ENCODE assay signal across 13 mouse cellular contexts in genomic region chr9:71756916-71757315, GRCm38 (mm10). TPM values are rescaled to one million over a fixed set of nuclear protein-coding genes. Genes with fewer than 3 reads are reported as not detected.
DNase-seq lines count a peak whose midpoint lies in the region; ATAC-seq and TF ChIP-seq lines count a peak whose summit lies in the region.
"Had no signal": no experiment of that assay in that cellular context is flagged by ENCODE, and none has a peak within 500 bp of the region (broad histone marks: within the 10 kb centered on the region; RNA-seq: fewer than 3 reads in every experiment).

No protein-coding gene starts in this region.

- intact Hi-C loops in gastrocnemius, adult 2 months (cut with DNase I) = no loop called here

- peaks cover 16% of the 10 kb centered on the region for H3K27me3 ChIP-seq in hindbrain, embryonic 14.5 days (ENCODE audit: control insufficient read depth, insufficient read depth, low read length)
- H3K27me3 ChIP-seq: intestine, embryonic 15.5 days; lung, embryonic 15.5 days had no signal

- WGBS in hindbrain, embryonic 14.5 days = 51% methylated on average over 4 of the region's 4 CpGs

- H3K4me1 ChIP-seq in hindbrain, embryonic 14.5 days (replicated peaks; ENCODE audit: control insufficient read depth, insufficient read depth, low read length) = peaks cover 21% of the 10 kb centered on the region

- TF ChIP-seq CTCF in gastrocnemius, adult 2 months (IDR thresholded peaks at IDR 0.05) = no peak
- no peak for TF ChIP-seq CTCF in layer of hippocampus, adult 2 months (conservative IDR thresholded peaks at IDR 0.05)

- ATAC-seq in hindbrain, embryonic 14.5 days (ENCODE audit: low FRiP score) = no peak
- ATAC-seq: intestine, embryonic 15.5 days had no signal

- no peak overlapping the region for H3K9ac ChIP-seq in hindbrain, embryonic 14.5 days
- H3K9ac ChIP-seq: intestine, embryonic 15.5 days; lung, embryonic 15.5 days had no signal

- no peak overlapping the region for H3K27ac ChIP-seq in gastrocnemius, adult 2 months
- H3K27ac ChIP-seq in layer of hippocampus, adult 2 months = no peak overlapping the region
- no peak overlapping the region for H3K27ac ChIP-seq in hindbrain, embryonic 14.5 days
- H3K27ac ChIP-seq: embryonic facial prominence, embryonic 10.5 days; intestine, embryonic 15.5 days; lung, embryonic 15.5 days had no signal

- H3K36me3 ChIP-seq in hindbrain, embryonic 14.5 days (replicated peaks; ENCODE audit: control insufficient read depth, insufficient read depth) = no peaks in the 10 kb centered on the region
- H3K36me3 ChIP-seq: embryonic facial prominence, embryonic 10.5 days; intestine, embryonic 15.5 days; lung, embryonic 15.5 days had no signal

- no peaks in the 10 kb centered on the region for H3K9me3 ChIP-seq in hindbrain, embryonic 14.5 days (ENCODE audit: control insufficient read depth, low read length)
- H3K9me3 ChIP-seq: embryonic facial prominence, embryonic 10.5 days; intestine, embryonic 15.5 days; lung, embryonic 15.5 days had no signal

- no peak overlapping the region for H3K4me3 ChIP-seq in gastrocnemius, adult 2 months
- H3K4me3 ChIP-seq in layer of hippocampus, adult 2 months = no peak overlapping the region
- H3K4me3 ChIP-seq in hindbrain, embryonic 14.5 days (replicated peaks; ENCODE audit: low read length) = no peak overlapping the region
- H3K4me3 ChIP-seq: embryonic facial prominence, embryonic 10.5 days; intestine, embryonic 15.5 days; lung, embryonic 15.5 days had no signal

- no peak overlapping the region for H3K4me2 ChIP-seq in hindbrain, embryonic 14.5 days (replicated peaks)
- H3K4me2 ChIP-seq: intestine, embryonic 15.5 days; lung, embryonic 15.5 days had no signal

- DNase-seq in gastrocnemius, adult 2 months = peak; percentile 52
- no peak for DNase-seq in gastrocnemius, postnatal 10 days
- peak; percentile 18 for DNase-seq in urinary bladder, postnatal 14 days (ENCODE audit: low spot score)
- DNase-seq in urinary bladder, postnatal 10 days (ENCODE audit: low spot score) = no peak
- DNase-seq in kidney, postnatal 14 days = peak; percentile 59
- no peak for DNase-seq in layer of hippocampus, postnatal 10 days (ENCODE audit: low spot score in 2 of 2)
- DNase-seq in layer of hippocampus, adult 2 months (ENCODE audit: low spot score in 2 of 2) = no peak
- no peak for DNase-seq in hindbrain, embryonic 14.5 days (ENCODE audit: low spot score)
- DNase-seq: cerebellum, adult 9-10 months; liver had no signal

RNA-seq across cellular contexts. Expression of gene Cgnl1, which starts 14.5 kb away (rescaled TPM):
- total RNA-seq in gastrocnemius, adult 2 months (2021) = 1 to 10 TPM; 3.5 to 8.1 TPM
- total RNA-seq in gastrocnemius, postnatal 10 days (2021) = 10 to 100 TPM; 12.0 to 13.1 TPM
- total RNA-seq in layer of hippocampus, postnatal 10 days (2021) = 10 to 100 TPM in 1 of 2 experiments, 1 to 10 TPM in 1; 9.6 to 15.0 TPM
- 1 to 10 TPM; 6.6 to 7.9 TPM for total RNA-seq in layer of hippocampus, adult 2 months (2021)
- 6.1 and 7.2 TPM in 2 replicates for polyA plus RNA-seq in hindbrain, embryonic 14.5 days (2014; fragmentation: Nextera tagmentation; extraction: Ambion mirVana)

Comparison
In these comparisons a context has a peak if more than half of its experiments do, and no peak if none do; other contexts are left out.
1. DNase-seq: peak in gastrocnemius, adult 2 months (single experiment), urinary bladder, postnatal 14 days (single experiment) and kidney, postnatal 14 days (single experiment); none in gastrocnemius, postnatal 10 days (single experiment), urinary bladder, postnatal 10 days (single experiment), layer of hippocampus, postnatal 10 days (0 of 2), layer of hippocampus, adult 2 months (0 of 2) and hindbrain, embryonic 14.5 days (single experiment).